Mouse (Mus musculus): ENCODE results near the gene Atxn2. TPM values are rescaled to one million over a fixed set of nuclear protein-coding genes. Genes with fewer than 3 reads are reported as not detected.

The Atxn2 gene
- polyA plus RNA-seq, 1 experiment = 60.6 TPM

GRCm38 (mm10) chr5:121778485-121779119, 67.5 kb downstream of the Atxn2 start:
- WGBS = 89% methylated on average over 7 of the region's 7 CpGs
- H3K27ac ChIP-seq (ENCODE audit: control insufficient read depth, insufficient read depth, low read depth, low read length, poor library complexity) = no peak overlapping the region
- H3K4me3 ChIP-seq (replicated peaks; ENCODE audit: control insufficient read depth, low read depth, low read length) = no peak overlapping the region
- no peaks in the 10 kb centered on the region for H3K4me1 ChIP-seq (ENCODE audit: control insufficient read depth, insufficient read depth, low read length)
- TF ChIP-seq CTCF (IDR thresholded peaks at IDR 0.05; ENCODE audit: control insufficient read depth, insufficient read depth, low read length) (no peak), POLR2A (IDR thresholded peaks at IDR 0.05; ENCODE audit: borderline replicate concordance, control insufficient read depth, low read depth, low read length) (no peak)

- no peak overlapping the region for H3K4me3 ChIP-seq (replicated peaks; ENCODE audit: control insufficient read depth, low read depth, low read length)
- H3K4me1 ChIP-seq (ENCODE audit: control insufficient read depth, insufficient read depth, low read length) = no peaks in the 10 kb centered on the region
- no peak overlapping the region for H3K27ac ChIP-seq (ENCODE audit: control insufficient read depth, insufficient read depth, low read depth, low read length, poor library complexity)
- WGBS = 85% methylated on average over 5 of the region's 5 CpGs
- TF ChIP-seq POLR2A (IDR thresholded peaks at IDR 0.05; ENCODE audit: borderline replicate concordance, control insufficient read depth, low read depth, low read length) (no peak), CTCF (IDR thresholded peaks at IDR 0.05; ENCODE audit: control insufficient read depth, insufficient read depth, low read length) (no peak)
Observed at GRCm38 (mm10) chr5:121780180-121780579, 69.0 kb downstream of the Atxn2 start.

- H3K4me3 ChIP-seq (replicated peaks; ENCODE audit: control insufficient read depth, low read depth, low read length) = no peak overlapping the region
- TF ChIP-seq POLR2A (IDR thresholded peaks at IDR 0.05; ENCODE audit: borderline replicate concordance, control insufficient read depth, low read depth, low read length) (no peak), CTCF (IDR thresholded peaks at IDR 0.05; ENCODE audit: control insufficient read depth, insufficient read depth, low read length) (no peak)
- 68% methylated on average over 4 of the region's 4 CpGs for whole genome bisulfite sequencing
- H3K4me1 ChIP-seq (ENCODE audit: control insufficient read depth, insufficient read depth, low read length) = no peaks in the 10 kb centered on the region
- H3K27ac ChIP-seq (ENCODE audit: control insufficient read depth, insufficient read depth, low read depth, low read length, poor library complexity) = no peak overlapping the region
Observed at GRCm38 (mm10) chr5:121782467-121782866, 71.3 kb downstream of the Atxn2 start.

DNA sequence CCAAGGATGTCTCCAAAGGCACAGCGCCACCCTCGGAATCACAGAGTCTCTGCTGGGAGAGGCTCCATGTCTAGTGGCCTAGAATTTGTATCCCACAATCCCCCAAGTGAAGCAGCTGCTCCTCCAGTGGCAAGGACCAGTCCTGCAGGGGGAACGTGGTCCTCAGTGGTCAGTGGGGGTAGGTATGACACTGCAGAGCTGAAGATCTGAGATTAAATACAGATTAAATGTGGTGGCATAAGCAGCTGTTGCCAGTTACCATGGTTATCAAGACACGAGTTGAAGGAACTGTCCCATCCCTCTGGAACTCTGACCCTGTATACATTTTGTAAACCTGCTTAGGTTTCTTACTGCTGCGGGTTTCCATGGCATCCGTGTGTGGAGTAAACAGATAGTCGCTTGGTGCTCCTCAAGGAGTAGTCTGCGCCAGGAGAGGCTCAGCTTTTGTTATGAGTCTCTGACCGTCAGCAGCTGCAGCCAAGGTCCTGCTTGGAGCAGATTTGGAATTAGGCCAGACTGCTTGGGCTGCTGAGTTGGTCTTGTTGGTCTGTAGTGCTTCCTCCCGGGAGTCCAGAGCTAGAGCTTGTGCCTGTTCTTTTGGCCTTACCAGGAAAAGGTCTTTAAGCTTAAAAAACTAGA, 72.8 kb downstream of the Atxn2 start:
- no peak for TF ChIP-seq POLR2A (IDR thresholded peaks at IDR 0.05; ENCODE audit: borderline replicate concordance, control insufficient read depth, low read depth, low read length)
- no peak for TF ChIP-seq CTCF (IDR thresholded peaks at IDR 0.05; ENCODE audit: control insufficient read depth, insufficient read depth, low read length)
- 83% methylated on average over 10 of the region's 10 CpGs for WGBS
- Histone ChIP-seq H3K4me1 (ENCODE audit: control insufficient read depth, insufficient read depth, low read length) (no peaks in the 10 kb centered on the region), H3K27ac (ENCODE audit: control insufficient read depth, insufficient read depth, low read depth, low read length, poor library complexity) (no peak overlapping the region), H3K4me3 (replicated peaks; ENCODE audit: control insufficient read depth, low read depth, low read length) (no peak overlapping the region)

DNA sequence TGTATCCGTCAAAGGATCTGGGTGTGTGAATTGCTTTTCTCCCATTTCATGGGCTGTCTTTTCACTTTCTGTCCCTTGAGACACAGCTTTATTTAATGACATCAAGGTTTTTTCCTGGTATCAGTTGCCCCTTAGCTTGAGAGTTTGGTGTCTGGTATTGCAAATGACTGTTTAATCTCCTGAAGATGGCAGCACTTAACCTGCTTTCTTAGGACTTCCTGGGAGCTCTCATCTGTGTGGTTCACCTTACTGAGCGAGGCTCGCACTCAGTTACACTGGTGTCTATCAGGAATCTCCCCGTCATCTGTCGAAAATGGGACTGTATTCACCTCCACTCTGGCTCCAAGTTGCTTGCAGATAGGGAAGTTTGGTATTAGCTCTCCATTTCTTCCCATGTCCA, 79.9 kb downstream of the Atxn2 start:
- WGBS = 84% methylated on average over 5 of the region's 5 CpGs
- H3K4me3 ChIP-seq (replicated peaks; ENCODE audit: control insufficient read depth, low read depth, low read length) = no peak overlapping the region

DNA sequence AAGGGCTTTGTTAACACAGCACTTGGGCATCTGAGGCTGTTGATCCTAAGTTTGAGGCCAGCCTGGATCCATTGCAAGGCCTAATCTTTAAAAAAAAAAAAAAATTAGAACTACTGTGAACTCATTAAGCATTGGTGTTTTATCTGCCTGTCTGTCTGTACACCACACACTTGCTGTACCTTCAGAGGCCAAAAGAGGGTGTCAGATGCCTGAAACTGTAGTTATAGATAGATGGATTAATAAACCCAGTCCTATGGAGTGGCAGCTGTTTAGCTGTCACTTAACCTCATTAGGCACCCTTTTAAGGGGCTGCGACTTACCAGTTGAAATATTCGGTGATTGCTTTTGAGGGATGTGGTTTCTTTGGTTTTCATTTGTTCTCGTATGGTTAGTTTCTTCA, 84.7 kb downstream of the Atxn2 start:
- Histone ChIP-seq H3K4me3 (replicated peaks; ENCODE audit: control insufficient read depth, low read depth, low read length) (no peak overlapping the region), H3K27ac (ENCODE audit: control insufficient read depth, insufficient read depth, low read depth, low read length, poor library complexity) (no peak overlapping the region), H3K4me1 (ENCODE audit: control insufficient read depth, insufficient read depth, low read length) (no peaks in the 10 kb centered on the region)
- 67% methylated on average over 3 of the region's 3 CpGs for WGBS
- TF ChIP-seq POLR2A (IDR thresholded peaks at IDR 0.05; ENCODE audit: borderline replicate concordance, control insufficient read depth, low read depth, low read length) (no peak), CTCF (IDR thresholded peaks at IDR 0.05; ENCODE audit: control insufficient read depth, insufficient read depth, low read length) (no peak)

More for the DNA sequence above, 79.9 kb downstream of the Atxn2 start:
- Histone ChIP-seq H3K27ac (ENCODE audit: control insufficient read depth, insufficient read depth, low read depth, low read length, poor library complexity) (no peak overlapping the region), H3K4me1 (ENCODE audit: control insufficient read depth, insufficient read depth, low read length) (no peaks in the 10 kb centered on the region)
- no peak for TF ChIP-seq POLR2A (IDR thresholded peaks at IDR 0.05; ENCODE audit: borderline replicate concordance, control insufficient read depth, low read depth, low read length)
- TF ChIP-seq CTCF (IDR thresholded peaks at IDR 0.05; ENCODE audit: control insufficient read depth, insufficient read depth, low read length) = no peak

GRCm38 (mm10) chr5:121798447-121798846, 87.3 kb downstream of the Atxn2 start:
- H3K27ac ChIP-seq (ENCODE audit: control insufficient read depth, insufficient read depth, low read depth, low read length, poor library complexity) = no peak overlapping the region
- H3K4me3 ChIP-seq (replicated peaks; ENCODE audit: control insufficient read depth, low read depth, low read length) = no peak overlapping the region
- TF ChIP-seq CTCF (IDR thresholded peaks at IDR 0.05; ENCODE audit: control insufficient read depth, insufficient read depth, low read length) (no peak), POLR2A (IDR thresholded peaks at IDR 0.05; ENCODE audit: borderline replicate concordance, control insufficient read depth, low read depth, low read length) (no peak)
- WGBS = 91% methylated on average over 2 of the region's 2 CpGs
- no peaks in the 10 kb centered on the region for H3K4me1 ChIP-seq (ENCODE audit: control insufficient read depth, insufficient read depth, low read length)

DNA sequence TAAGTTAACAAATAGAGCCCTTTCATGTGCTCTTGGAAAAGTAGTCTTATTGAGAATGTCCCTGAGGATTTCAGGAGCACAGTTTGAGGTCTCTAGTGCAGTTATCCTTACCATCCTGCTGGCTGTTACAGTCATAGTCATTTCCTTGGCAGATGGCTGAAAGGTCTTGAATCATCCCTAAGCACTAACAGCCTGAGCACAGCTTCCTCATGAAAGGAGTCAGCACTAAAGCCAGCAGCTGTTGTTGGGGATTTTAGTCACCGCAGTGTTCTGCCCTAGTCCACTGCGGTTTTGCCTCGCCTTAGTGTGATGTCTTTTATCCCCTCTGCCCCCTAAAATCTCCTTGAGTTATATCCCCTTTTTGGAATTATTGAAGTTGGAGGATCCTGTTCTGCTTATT, 96.0 kb downstream of the Atxn2 start:
- H3K4me1 ChIP-seq (ENCODE audit: control insufficient read depth, insufficient read depth, low read length) = peaks cover 4% of the 10 kb centered on the region
- no peak for TF ChIP-seq CTCF (IDR thresholded peaks at IDR 0.05; ENCODE audit: control insufficient read depth, insufficient read depth, low read length)
- no peak for TF ChIP-seq POLR2A (IDR thresholded peaks at IDR 0.05; ENCODE audit: borderline replicate concordance, control insufficient read depth, low read depth, low read length)
- H3K4me3 ChIP-seq (replicated peaks; ENCODE audit: control insufficient read depth, low read depth, low read length) = no peak overlapping the region
- no peak overlapping the region for H3K27ac ChIP-seq (ENCODE audit: control insufficient read depth, insufficient read depth, low read depth, low read length, poor library complexity)
- WGBS = 86% methylated on average over 3 of the region's 3 CpGs
